Mouse (Mus musculus) neural tube, embryonic 11.5 days (tissue): ENCODE data around the gene Pnrc2. TPM values are rescaled to one million over a fixed set of nuclear protein-coding genes. Genes with fewer than 3 reads are reported as not detected.

ENCODE experiments used
- ATAC-seq: fragments of 200-750 bp; cut with Nextera tagmentation; 2 replicates; pipeline ENCODE4 v1.8.0; 2017; ENCODE audit warnings: moderate number of reproducible peaks, mild to moderate bottlenecking, moderate TSS enrichment, moderate library complexity; ENCODE audit not compliant: insufficient read depth, low FRiP score, low TSS enrichment
- DNase-seq: peaks from one replicate; pipeline ENCODE4 v3.0.0-alpha.2; 2015; ENCODE audit warnings: low spot score
- H3K27ac ChIP-seq: fragments of 300-500 bp; sonication (generic); 2 replicates; pipeline ENCODE4 v1.5.1; 2014; ENCODE audit warnings: low read depth, mild to moderate bottlenecking, low read length
- H3K27me3 ChIP-seq: fragments of 300-500 bp; sonication (generic); 2 replicates; pipeline ENCODE4 v1.6.1; 2014; ENCODE audit warnings: mild to moderate bottlenecking, low read length, mixed read lengths; ENCODE audit not compliant: control insufficient read depth, insufficient read depth
- H3K36me3 ChIP-seq: fragments of 300-500 bp; sonication (generic); 2 replicates; pipeline ENCODE4 v1.6.1; 2014; ENCODE audit warnings: mild to moderate bottlenecking, low read length, moderate library complexity, mixed read lengths; ENCODE audit not compliant: control insufficient read depth, insufficient read depth
- H3K4me1 ChIP-seq: fragments of 300-500 bp; sonication (generic); 2 replicates; pipeline ENCODE4 v1.6.1; 2014; ENCODE audit warnings: low read length, mixed read lengths; ENCODE audit not compliant: control insufficient read depth, insufficient read depth
- H3K4me2 ChIP-seq: fragments of 300-500 bp; sonication (generic); 2 replicates; pipeline ENCODE4 v1.6.1; 2014; ENCODE audit warnings: low read depth, mild to moderate bottlenecking, moderate library complexity
- H3K4me3 ChIP-seq: fragments of 300-500 bp; sonication (generic); 2 replicates; pipeline ENCODE4 v1.5.1; 2014; ENCODE audit warnings: low read depth, low read length
- H3K9ac ChIP-seq: fragments of 300-500 bp; sonication (generic); 2 replicates; pipeline ENCODE4 v1.6.1; 2014; ENCODE audit warnings: mild to moderate bottlenecking, low read length
- H3K9me3 ChIP-seq: fragments of 300-500 bp; sonication (generic); 2 replicates; pipeline ENCODE4 v1.6.1; 2016; ENCODE audit warnings: low read length; ENCODE audit not compliant: control insufficient read depth
- WGBS: fragments of 180-500 bp; shearing (Covaris S2); extraction: QIAGEN DNeasy Blood & Tissue Kit; methylation state at CpG from one replicate; pipeline ENCODE4 v1.1.7; 2014; 5-methylcytosine and 5-hydroxymethylcytosine counted together
- polyA plus RNA-seq: library from polyadenylated mRNA; unstranded; fragments of >200 nt; fragmentation: Nextera tagmentation; extraction: Ambion mirVana; gene quantifications from 2 replicates; pipeline ENCODE4 v1.2.1, GENCODE M21; 2014

Gene Pnrc2
- polyA plus RNA-seq, 1 experiment from 2014 or later, result 201 TPM

DNA sequence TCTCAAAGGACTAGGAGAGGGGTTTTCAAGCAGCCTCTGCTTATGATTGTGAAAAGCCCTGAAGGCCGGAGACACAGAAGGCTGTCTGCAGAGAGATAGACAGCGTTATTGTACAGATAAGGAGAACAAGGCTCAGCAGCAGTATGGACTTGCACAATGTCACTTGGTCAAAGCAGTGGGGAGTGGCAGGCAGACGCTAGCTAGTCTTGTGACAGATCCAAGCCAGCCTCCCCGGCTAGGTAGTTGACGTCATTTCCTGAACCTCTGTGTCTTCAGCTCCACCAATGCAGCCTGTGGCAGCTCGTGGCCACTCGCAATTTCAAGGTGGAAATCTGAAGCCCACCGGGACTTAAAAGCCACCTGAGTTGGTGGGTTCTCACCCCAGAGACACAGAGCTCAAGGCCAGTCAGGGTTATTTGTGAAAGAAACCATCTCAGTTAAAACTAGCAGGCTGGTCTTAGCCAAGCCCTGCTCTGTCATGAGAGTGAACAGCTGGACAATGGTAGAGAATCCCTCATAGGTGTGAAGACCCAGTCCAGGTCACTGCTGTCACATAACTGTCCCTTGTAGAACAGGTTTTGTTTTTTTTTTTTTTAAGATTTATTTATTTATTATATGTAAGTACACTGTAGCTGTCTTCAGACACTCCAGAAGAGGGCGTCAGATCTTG is 24.9 kb upstream of the Pnrc2 start:
- Histone ChIP-seq H3K36me3 (no peaks in the 10 kb centered on the region), H3K27me3 (no peaks in the 10 kb centered on the region), H3K4me3 (no peak overlapping the region), H3K27ac (no peak overlapping the region), H3K4me2 (no peak overlapping the region), H3K9ac (no peak overlapping the region), H3K4me1 (no peaks in the 10 kb centered on the region), H3K9me3 (no peaks in the 10 kb centered on the region)
- ATAC-seq (no peak), DNase-seq (no peak)
- WGBS, result 80% methylated on average over 9 of the region's 9 CpGs

DNA sequence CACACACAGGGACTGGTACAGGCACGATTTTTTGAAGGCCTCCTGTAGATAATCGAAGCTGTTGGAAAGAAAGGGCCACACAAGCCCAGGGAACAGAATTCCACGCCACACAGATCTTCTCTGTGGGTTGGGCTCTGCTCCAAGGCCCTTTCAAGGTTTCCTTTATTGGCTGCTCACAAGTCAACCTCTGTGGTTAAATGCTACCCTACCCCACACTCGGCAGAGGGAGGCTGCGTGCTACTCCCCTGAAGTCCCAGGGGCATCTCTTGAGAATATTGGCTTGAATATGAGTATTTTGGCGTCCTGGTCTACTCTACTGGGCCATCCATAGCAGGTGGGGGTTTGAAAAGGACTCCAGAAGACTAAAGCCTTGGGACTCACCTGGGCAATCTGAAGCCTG is 22.5 kb upstream of the Pnrc2 start:
- H3K27me3 ChIP-seq, result no peaks in the 10 kb centered on the region
- no peaks in the 10 kb centered on the region for H3K36me3 ChIP-seq
- no peak overlapping the region for H3K9ac ChIP-seq
- H3K4me2 ChIP-seq, result no peak overlapping the region
- 80% methylated on average over 6 of the region's 6 CpGs for WGBS
- no peak overlapping the region for H3K4me3 ChIP-seq
- ATAC-seq, result no peak
- no peaks in the 10 kb centered on the region for H3K9me3 ChIP-seq
- no peaks in the 10 kb centered on the region for H3K4me1 ChIP-seq
- no peak for DNase-seq
- no peak overlapping the region for H3K27ac ChIP-seq

DNA sequence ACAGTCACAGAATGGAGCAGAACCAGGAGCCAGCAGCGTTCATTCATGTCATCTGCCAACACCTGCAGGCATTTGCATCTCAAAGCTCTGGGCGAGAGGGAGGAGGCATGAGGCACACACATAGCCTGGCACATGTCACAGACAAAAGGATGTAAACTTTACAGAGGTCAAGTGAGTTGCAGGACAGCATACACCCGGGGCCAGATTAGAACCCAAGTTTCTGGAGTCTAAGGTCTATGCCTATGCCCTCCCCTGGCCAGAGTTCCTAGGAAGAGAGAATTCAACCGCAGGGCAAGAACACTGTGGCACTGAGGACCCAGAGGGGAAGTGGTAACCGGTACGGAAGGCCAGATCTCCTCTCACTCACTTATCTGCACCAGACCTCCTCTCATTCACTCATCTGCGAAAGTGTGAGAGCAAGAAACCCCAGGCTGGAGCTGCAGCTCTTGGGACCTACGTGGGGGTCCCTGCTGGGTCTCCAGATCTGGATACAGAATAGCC is 21.5 kb upstream of the Pnrc2 start, which contains the start of gene Cnr2:
Gene Cnr2 (plus strand): TSS at position 324 of the 501 bp plus-strand sequence.
- DNase-seq, result no peak

DNA sequence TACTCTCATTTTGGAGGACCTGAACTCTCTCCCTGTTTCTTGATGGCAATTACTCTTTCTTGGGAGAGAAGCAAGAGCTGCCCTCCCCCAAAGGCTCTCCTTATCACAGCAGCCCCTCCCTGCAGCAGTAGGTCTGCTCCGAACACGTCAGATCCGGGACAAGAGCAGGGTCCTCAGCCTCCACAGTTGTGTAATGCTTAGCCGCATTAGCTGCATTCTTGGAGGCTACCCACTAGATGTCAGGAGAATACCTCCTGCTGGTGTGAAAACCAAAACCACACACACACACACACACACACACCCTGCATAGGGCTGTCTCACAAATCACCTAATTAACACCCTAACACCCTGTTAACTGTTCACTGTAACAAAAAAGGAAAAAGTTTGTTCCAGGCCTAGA is 19.2 kb upstream of the Pnrc2 start:
- Histone ChIP-seq H3K9ac (no peak overlapping the region), H3K4me3 (no peak overlapping the region), H3K4me2 (no peak overlapping the region), H3K27me3 (no peaks in the 10 kb centered on the region), H3K4me1 (no peaks in the 10 kb centered on the region), H3K27ac (no peak overlapping the region), H3K9me3 (no peaks in the 10 kb centered on the region), H3K36me3 (no peaks in the 10 kb centered on the region)
- DNase-seq, result no peak
- WGBS, result 70% methylated on average over 4 of the region's 4 CpGs
- ATAC-seq, result no peak

More for the DNA sequence above, 21.5 kb upstream of the Pnrc2 start, which contains the start of gene Cnr2:
- no peaks in the 10 kb centered on the region for H3K4me1 ChIP-seq
- no peaks in the 10 kb centered on the region for H3K36me3 ChIP-seq
- no peak within 1 kb of the TSS for H3K27ac ChIP-seq
- no peak within 1 kb of the TSS for H3K4me3 ChIP-seq
- no peak within 1 kb of the TSS for H3K4me2 ChIP-seq
- ATAC-seq, result no peak
- H3K9me3 ChIP-seq, result no peaks in the 10 kb centered on the region
- H3K27me3 ChIP-seq, result no peaks in the 10 kb centered on the region
- no peak within 1 kb of the TSS for H3K9ac ChIP-seq
- WGBS, result 53% methylated on average over 8 of the region's 8 CpGs

DNA sequence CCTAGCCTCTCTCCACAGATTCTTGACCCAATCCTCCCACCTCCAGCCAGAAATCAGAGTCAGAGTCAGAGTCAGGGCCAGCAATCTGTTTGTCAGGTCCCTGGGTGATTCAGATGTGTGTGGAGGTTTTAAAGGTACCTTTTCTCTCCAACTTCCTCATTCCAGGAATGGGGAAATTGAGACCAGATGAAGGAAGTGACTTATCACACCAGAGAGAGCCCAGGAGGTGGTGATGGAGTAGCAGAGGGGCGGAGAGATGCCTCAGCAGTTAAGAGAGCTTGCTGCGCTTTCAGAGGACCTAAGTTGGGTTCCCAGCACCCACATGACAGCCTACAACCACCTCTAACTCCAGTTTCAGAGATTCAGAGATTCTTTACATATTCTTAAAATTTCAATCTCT is 17.9 kb upstream of the Pnrc2 start:
- no peak overlapping the region for H3K4me2 ChIP-seq
- H3K9me3 ChIP-seq, result no peaks in the 10 kb centered on the region
- 87% methylated on average over 2 of the region's 2 CpGs for WGBS
- DNase-seq (no peak), ATAC-seq (no peak)
- no peak overlapping the region for H3K27ac ChIP-seq
- H3K27me3 ChIP-seq, result no peaks in the 10 kb centered on the region
- H3K36me3 ChIP-seq, result no peaks in the 10 kb centered on the region
- H3K4me3 ChIP-seq, result no peak overlapping the region
- no peaks in the 10 kb centered on the region for H3K4me1 ChIP-seq
- no peak overlapping the region for H3K9ac ChIP-seq

DNA sequence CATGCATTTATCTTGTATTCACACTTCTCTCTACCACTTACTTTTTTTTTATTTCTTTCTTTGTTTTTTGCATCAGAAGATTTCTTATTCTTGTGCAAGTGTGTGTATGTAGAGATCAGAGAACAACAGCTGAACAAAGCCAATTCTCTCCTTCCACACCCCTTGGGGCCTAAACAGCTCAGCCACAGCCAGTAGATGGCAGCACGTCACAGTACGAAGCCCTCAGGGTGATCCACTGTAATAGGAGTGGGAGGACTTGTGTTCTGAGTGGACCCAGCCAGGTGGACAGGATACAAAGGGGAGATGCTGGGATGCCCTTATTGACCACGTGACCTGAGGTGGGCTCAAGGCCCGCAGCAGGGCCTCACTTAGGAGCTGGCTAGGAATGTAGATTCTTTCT is 16.2 kb upstream of the Pnrc2 start:
- Histone ChIP-seq H3K27ac (no peak overlapping the region), H3K4me1 (no peaks in the 10 kb centered on the region), H3K4me2 (no peak overlapping the region), H3K4me3 (no peak overlapping the region), H3K9ac (no peak overlapping the region), H3K9me3 (no peaks in the 10 kb centered on the region), H3K36me3 (no peaks in the 10 kb centered on the region), H3K27me3 (no peaks in the 10 kb centered on the region)
- no peak for ATAC-seq
- peak; percentile 81 for DNase-seq
- 9% methylated on average over 4 of the region's 4 CpGs for WGBS

DNA sequence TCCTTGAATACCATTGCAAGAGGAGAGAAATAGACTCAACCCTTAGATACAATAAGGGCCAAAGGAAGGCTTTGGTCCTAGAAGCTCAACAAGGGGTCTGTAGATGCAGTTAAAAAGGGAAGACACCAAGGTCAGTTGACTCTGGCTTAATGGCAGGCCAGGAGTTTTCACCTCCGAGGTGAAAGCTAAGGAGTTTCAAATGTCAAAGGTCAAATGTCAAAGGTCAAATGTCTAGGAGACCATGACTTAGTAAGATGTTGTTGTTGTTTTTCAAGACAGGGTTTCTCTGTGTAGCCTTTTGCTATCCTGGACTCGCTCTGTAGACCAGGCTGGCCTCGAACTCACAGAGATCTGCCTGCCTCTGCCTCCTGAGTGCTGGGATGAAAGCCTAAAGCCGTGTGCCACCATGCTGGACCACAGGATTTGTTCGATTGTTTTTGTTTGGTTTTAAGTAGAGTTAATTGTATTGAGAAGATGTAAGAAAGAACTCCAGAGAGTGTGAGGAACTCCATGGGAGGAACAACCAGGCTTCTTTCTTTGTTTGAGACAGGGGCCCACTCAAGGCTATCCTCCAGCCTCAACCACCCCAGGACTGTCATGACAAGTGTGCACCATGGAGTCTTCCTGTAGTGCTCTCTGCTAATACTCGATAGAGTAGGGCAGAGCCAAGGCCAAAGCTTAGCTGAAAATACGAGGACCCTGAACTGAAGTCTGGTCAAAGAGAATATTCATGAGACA is 15.7 kb upstream of the Pnrc2 start:
- Histone ChIP-seq H3K36me3 (no peaks in the 10 kb centered on the region), H3K4me1 (no peaks in the 10 kb centered on the region; the same call in 1 of the 2 replicates), H3K27ac (no peak overlapping the region), H3K4me3 (no peak overlapping the region), H3K9me3 (no peaks in the 10 kb centered on the region), H3K4me2 (no peak overlapping the region), H3K9ac (no peak overlapping the region), H3K27me3 (no peaks in the 10 kb centered on the region)
- DNase-seq (no peak), ATAC-seq (no peak)
- WGBS, result 79% methylated on average over 7 of the region's 7 CpGs

DNA sequence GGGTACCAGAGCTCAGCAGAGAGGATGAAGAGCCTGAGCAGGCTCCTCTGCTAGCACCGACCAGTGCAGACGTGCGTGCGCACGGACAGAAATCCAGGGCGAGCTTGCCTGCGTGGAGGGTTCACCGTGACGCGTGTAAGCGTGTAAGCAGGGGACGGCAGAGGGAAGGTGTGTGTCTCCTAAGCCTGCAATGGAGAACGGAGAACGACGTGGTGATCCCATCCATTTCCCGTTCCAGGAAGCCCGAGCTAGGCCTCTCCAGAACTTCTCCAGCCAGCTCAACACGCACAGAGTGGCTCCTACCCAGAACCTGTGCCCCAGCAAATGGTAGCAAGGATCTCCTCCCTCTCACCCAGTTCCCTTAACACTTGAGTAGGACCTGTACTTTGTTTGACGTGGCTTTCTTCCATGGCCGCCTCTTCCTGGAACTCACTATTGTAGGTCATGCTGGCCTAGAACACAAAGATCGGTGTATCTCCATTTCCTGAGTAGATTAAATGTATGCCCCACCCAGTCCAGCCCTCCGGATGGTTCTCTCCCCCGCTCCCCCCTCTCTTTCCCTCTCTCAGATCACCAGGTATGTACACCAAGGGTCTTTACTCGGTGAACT is 14.9 kb upstream of the Pnrc2 start:
- Histone ChIP-seq H3K27me3 (no peaks in the 10 kb centered on the region), H3K9me3 (no peaks in the 10 kb centered on the region), H3K4me1 (no peaks in the 10 kb centered on the region; the same call in 1 of the 2 replicates), H3K4me3 (no peak overlapping the region), H3K27ac (no peak overlapping the region), H3K4me2 (no peak overlapping the region), H3K36me3 (no peaks in the 10 kb centered on the region), H3K9ac (no peak overlapping the region)
- no peak for DNase-seq
- ATAC-seq, result no peak
- WGBS, result 92% methylated on average over 24 of the region's 24 CpGs
